Mouse (Mus musculus) right cerebral cortex, postnatal 25 days (tissue): ENCODE results near the gene Arhgap45.

Experiments
- DNase-seq: peaks from one replicate; pipeline ENCODE4 v3.0.0; 2022

Arhgap45 gene

GRCm38 (mm10) chr10:80017361-80017760 lies 908 bp downstream of the Arhgap45 start:
- DNase-seq: no peak

DNA sequence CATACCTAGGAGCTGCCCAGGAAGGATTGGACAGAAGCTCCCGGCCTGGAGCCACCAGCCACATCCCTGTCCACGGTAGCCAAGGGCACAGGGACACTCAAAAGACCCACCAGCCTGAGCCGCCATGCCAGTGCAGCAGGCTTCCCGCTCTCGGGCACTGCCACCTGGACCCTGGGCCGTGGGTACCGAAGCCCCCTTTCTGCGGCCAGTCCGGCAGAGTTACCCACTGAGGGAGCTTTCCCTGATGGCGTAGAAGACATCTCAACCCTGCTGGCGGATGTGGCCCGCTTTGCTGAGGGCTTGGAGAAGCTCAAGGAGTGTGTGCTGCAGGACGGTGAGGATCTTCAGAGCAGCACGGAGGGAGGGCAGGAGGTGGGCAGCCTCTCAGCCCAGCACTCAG lies 1.3 kb downstream of the Arhgap45 start:
- no peak for DNase-seq

DNA sequence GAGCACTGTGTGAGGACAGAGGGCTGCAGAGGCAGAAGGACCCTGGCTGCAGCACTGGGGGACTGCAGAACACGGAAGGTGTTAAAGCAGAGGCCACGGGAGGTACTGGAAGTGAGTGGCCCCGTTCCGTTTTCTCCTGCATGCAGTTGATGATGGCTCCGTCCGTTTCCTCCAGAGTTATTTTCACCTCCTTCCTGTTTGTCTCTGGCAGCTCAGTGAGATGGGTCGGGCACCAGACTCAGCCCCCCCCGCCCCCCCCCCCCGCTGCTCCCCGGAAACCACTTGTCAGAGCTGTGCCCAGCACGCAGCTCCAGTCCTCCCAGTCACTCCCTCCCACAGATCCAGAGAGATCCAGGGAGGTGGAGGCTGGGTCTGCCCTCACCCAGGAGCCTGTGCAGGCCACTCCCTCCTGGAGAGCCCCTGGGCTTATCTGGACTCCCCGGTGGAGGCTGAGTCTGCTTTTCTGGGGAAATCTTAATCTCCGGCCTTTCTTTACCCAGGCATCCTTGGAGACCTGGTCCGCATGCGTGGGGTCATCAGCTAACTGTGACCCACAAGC lies 2.4 kb downstream of the Arhgap45 start:
- no peak for DNase-seq

- DNase-seq: no peak
Observed at GRCm38 (mm10) chr10:80019471-80020131, 3.1 kb downstream of the Arhgap45 start.

GRCm38 (mm10) chr10:80020191-80020590 lies 3.7 kb downstream of the Arhgap45 start:
- DNase-seq: no peak

- DNase-seq: no peak
Observed at GRCm38 (mm10) chr10:80020603-80021319, 4.3 kb downstream of the Arhgap45 start.

GRCm38 (mm10) chr10:80021320-80021641 lies 4.8 kb downstream of the Arhgap45 start:
- DNase-seq: no peak

DNA sequence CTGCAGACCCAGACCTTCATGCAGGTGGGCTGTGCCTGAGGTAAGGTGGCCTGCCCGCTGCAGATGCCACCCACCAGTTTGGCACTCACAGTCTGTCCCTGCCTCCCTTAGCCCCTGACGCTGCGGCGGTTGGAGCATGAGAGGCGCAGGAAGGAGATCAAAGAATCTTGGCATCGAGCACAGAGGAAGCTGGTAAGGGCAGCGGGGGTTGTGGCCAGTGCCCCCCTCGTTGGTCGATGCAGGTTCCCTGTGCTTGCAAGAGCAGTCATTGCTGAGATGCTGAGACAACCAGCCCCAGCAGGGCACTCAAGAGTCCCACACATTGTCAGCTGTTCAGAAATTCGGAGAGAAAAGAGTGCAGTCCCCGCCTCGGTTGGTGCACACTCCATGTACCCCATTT lies 5.7 kb downstream of the Arhgap45 start:
- no peak for DNase-seq

DNA sequence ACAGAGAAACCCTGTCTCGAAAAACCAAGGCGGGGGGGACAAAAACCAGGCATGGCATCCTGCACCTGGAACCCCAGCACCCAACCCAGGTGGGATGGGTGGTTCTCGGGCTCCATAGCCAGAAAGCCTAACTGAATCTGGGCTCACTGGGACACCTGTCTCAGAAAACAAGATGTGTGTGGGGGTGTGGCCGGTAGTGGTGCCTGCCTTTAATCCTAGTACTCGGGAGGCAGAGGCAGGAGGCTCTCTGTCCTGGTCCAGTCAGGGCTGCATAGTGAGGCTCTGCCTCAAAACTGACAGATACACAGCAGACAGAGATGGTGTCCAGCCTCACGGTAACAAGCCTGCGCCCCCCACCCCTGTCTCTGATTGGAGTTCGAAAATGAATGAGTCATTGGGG lies 6.4 kb downstream of the Arhgap45 start:
- no peak for DNase-seq

DNA sequence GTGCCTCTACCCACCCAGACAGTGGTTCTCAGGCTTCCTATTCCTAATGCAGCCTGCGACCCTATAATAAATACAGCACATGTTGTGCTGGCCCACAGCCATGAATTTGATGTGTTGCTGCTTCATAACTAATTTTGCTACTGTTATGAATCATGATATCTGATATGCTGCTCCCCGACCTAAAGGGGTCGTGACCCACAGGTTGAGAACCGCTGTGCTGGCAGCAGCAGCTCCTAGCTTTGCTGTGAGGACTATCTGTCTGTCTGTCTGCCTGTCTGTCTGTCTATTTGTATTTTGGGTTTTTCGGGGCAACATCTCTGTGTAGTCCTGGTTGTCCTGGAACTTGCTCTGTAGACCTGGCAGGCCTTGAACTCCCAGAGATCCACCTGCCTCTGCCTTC lies 7.3 kb downstream of the Arhgap45 start:
- DNase-seq: no peak

- no peak for DNase-seq
Observed at GRCm38 (mm10) chr10:80024229-80025043, 8.0 kb downstream of the Arhgap45 start.

DNA sequence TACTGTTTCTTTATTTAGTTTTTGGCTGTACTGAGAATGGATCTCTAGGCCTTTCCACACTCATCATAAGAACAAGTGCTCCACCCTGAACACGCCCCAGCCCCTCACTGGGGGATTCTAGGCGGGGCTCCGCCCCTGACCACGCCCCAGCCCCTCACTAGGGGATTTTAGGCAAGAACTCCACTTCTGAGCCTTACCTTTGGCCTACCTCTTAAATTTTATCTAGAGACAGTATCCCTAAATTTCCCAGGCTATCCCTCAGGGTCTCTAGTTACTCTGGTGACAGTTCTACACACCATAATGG lies 8.5 kb downstream of the Arhgap45 start:
- DNase-seq: no peak

DNA sequence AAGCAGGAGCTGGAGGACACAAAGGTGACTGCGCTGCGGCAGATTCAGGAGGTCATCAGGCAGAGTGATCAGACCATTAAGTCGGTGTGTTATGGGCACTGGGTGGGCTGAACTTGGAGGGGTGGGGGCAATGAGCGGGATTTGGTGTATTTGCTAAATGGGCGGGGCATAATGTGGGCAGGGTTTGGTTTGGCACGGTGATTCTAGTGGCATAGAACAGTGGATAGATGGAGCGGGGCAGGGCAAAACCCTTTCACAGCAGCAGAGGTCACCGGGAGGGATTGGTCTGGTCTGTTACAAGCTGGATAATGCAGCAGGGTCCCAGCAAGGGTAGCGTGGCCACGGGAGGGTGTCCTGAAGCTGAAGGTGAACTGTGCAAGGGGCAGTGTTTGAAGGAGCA lies 9.0 kb downstream of the Arhgap45 start:
- DNase-seq: no peak

DNA sequence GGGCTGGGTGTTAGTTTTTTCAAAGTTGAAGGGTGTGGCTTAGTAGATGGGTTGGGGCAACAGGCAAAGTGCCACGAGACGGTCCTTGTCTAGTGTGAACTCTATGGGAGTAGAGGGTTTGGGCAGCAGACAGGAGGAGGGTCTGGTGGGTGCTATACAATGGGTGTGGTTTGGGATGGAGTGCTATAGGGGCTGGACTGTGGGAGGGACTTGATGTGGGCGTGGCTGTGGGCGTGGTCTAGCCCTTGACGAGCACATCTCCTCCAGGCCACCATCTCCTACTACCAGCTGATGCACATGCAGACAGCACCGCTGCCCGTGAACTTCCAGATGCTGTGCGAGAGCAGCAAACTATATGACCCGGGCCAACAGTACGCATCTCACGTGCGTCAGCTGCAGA lies 9.4 kb downstream of the Arhgap45 start:
- DNase-seq: no peak

DNA sequence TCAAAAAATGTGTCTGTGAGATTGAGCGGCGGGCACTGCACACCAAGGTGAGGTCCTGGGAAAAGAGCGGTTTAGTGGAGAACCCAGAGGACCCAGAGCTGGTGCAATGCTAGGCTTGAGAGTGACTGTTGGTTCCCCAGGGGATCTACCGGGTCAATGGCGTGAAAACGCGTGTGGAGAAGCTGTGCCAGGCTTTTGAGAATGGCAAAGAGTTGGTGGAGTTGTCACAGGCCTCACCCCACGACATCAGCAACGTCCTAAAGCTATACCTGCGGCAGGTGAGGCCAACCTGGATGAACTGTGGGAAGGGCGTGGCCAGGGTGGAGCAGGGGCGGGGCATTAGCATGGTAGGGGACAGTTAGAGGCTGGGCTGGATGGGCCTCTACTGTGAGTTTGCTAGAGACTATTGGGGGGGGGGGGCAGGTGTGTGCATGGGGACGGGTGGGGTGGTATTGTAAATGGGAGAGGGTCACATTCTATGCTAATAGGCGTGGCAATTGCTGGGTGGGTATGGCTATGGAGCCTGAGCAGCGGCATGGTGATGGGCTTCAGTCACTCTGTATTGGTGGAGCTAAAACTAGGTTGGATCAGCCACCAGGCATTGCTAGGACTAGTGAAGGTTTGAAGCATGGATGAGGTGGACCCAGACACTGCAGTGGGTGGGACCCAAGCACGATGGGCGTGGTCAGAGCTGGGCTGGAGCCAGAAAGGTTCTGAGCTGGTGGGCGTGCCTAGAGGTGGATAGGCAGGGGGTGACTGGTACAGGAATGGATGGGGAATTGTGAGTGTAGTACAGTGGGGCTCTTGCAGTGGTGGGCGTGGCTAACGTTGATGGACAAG lies 11.4 kb downstream of the Arhgap45 start:
- DNase-seq: no peak

GRCm38 (mm10) chr10:80028521-80028846 lies 12.0 kb downstream of the Arhgap45 start:
- no peak for DNase-seq

GRCm38 (mm10) chr10:80030191-80030590 lies 13.7 kb downstream of the Arhgap45 start:
- DNase-seq: no peak

DNA sequence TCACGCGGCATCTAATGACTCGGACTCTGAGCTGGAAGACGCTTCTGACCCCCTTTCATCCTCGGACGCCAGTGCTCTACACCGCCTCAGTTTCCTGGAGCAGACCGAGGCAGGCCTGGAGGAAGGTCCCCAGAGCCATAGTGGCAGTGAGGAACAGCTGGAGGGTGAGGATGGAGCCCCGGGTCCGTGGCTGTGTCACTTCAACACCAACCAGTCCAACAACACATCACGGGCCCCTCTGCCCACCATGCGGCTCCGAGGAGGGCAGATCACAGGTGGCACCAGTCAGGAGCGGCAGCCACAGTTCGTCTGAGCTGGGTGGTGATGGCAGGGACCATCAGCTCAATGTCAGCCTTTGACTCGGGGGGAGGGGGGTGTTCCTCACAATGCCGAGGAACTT lies 14.3 kb downstream of the Arhgap45 start:
- no peak for DNase-seq

- DNase-seq: no peak
Observed at GRCm38 (mm10) chr10:80032799-80033480, 16.5 kb downstream of the Arhgap45 start.

GRCm38 (mm10) chr10:80033511-80034391 lies 17.3 kb downstream of the Arhgap45 start:
- no peak for DNase-seq

DNA sequence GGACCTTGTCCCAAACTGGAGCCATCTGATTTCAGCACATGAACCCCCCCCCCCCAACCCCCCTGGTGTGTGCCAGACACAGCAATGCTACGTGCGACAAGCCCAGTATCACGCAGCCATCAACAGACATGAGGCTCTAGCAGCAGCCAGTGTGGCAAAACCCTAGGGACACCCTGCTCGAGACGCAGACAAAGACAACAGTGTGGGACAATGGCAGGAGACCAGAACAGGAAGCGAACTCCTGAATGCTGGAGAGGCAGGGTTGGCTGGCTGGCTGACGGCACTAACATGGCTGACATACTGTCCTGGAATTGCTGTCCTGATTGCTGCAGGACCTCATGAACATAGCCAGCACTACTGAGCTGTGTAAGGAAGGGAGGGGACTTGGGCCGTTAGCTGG lies 18.7 kb downstream of the Arhgap45 start:
- DNase-seq: no peak

- no peak for DNase-seq
Observed at GRCm38 (mm10) chr10:80035686-80036085, 19.2 kb downstream of the Arhgap45 start.
